Mouse (Mus musculus): ENCODE measurements around the gene Paxx.
"Not testable (repeated sequence)": the region's sequence is repeated elsewhere in the genome, so short reads cannot be mapped to it uniquely, and the experiment has no call there.

The Paxx gene

DNA sequence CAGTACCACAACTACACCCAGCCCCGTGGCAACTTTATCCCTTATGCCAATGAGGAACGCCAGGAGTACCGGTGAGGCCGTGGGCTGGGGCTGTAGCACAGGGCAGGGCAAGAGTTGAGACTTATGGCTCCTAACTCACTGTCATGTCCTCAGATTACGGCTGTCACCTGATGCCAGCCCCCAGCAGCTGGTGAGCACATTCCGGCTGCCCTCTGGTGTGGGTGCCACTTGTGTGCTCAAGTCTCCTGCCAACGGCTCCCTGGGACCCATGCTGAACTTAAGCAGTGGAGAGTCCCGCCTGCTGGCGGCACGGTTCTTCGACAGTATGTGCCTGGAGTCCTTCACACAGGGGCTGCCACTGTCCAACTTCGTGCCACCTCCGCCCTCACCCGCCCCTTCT lies 18.2 kb downstream of the Paxx start:
- DNase-seq (ENCODE audit: low spot score in 2 of 2) = no peak

DNA sequence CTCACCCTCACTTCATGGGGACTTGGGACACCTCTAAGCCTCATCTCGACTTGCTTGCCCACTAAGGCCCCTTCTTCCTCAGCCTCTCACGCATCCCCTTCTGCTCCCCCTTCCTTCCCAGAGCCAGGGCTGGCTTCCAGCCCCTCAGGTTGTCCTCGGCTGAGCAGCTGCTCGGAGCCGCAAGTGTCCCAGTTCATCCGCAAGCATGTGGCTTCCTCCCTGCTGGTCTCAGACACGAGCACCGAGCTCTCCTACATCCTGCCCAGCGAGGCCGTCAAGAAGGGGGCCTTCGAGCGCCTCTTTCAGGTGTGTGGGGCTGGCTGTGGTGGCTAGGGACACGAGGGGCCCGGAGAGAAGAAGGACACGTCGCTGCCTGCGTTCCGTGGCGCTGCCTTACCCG lies 19.8 kb downstream of the Paxx start:
- DNase-seq (ENCODE audit: low spot score in 2 of 2) = no peak

DNA sequence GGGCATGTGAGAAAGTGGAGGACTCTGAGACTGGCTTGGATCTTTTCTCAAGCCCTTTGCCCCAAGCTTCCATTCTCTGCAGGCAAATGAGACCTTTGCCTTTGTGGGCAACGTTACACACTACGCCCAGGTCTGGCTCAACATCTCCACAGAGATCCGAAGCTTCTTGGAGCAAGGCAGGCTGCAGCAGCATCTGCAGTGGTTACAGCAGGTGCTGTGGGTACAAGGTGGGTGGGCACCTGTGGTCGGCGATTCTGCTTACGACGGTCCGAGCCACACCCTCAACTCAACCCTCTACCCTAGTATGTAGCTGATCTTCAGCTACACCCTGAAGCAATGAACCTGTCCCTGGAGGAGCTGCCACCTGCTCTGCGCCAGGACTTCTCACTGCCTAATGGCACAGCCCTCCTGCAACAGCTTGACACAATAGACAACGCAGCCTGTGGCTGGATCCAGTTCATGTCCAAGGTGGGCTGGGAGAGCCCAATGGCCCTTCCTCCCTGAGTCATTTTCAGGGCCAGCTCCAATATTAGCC lies 24.5 kb downstream of the Paxx start:
- no peak for DNase-seq (ENCODE audit: low spot score in 2 of 2)

DNA sequence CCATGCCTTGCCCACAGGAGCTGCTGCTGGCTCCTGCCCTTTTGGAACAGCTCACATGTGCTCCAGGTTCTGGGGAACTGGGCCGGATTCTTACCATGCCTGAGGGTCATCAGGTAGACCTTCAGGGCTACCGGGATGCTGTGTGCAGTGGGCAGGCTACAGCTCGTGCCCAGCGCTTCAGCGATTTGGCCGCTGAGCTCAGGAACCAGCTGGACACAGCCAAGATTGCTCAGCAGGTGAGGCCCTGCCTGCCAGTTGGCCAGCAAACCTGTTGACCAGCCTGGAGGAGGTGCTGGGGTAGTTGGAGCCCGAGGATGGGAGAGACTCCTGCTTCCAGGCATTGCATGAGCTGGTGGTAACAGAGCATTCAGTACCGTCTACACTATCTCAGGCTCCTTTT lies 26.6 kb downstream of the Paxx start:
- DNase-seq (ENCODE audit: low spot score in 2 of 2) = no peak

DNA sequence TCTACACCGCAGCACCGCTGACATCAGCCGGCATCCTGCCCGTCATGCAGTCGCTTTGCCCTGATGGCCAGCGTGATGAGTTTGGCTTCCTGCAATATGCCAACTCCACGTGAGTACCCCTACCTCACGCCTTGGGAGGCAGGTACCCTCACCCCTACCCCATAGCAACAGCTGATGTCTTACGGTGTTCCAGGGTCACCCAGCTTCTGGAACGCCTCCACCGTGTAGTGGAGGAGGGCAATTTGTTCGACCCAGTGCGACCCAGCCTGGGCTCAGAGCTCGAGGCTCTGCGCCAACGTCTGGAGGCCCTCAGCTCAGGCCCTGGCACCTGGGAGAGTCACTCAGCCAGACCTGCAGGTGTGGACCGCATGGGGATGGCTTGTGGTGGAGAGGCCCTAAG lies 27.8 kb downstream of the Paxx start:
- no peak for DNase-seq (ENCODE audit: low spot score in 2 of 2)

DNA sequence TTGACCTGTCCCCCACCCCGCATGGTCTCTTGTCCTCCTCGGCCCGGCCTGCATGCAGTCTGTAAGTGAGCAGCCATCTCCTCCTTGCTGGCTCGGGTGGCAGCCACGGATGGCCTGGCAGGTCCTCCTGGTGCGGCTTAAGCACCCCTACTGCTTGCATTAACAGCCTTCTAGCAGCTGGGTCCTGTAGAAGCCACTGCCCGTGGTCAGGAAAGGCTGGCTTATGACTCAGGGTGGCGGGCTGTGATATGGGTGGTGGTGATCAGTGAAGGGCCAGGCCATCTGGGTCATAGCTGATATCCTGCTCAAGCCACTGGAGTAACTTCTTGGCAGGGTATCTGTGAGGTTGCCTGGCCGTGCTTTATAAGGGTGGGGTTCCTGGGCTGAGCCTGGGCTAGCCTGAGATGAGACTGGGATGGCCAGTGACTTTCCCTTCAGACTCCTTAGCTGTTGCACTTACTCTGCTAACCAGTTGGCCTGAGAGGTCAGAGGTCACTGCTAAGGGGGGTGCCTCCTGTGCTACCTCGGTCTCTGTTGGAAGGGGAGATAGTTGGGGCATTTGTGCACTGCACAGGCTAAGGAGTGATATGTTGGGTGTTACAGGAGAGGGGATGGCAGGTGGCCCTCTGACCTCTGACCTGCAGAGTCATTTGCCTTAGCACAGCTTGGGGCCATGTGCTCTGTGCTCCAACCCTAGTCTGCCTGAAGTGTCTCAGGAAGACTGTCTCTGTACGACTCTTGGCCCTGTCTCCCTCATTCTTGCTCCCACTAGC lies 28.4 kb downstream of the Paxx start:
- no peak for DNase-seq (ENCODE audit: low spot score in 2 of 2)

DNA sequence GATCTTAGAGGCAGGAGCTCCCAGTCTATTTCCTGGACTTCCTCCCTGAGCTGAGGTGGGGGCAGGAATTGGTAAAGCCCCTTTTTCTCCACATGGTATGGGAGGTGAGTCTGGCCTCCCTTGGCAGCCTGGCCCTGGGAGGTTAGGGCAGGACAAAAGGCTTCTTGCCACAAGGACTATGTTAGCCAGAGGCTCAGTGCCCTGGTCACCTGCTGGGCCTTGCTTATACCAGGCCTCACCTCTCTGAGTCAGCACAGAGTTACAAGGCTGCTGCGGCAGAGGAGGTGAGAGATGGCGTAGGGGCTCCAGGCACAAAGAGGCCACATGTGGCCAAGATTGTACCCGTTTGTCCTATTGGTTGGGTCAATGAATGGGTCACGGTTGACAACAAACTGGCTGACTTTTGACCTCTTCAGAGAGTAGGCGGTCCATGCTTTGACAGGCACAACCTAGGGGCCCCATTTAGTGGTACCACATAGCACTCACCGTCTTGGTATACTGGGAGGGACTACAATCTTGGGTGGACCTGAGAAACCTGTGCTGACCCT lies 29.5 kb downstream of the Paxx start:
- DNase-seq (ENCODE audit: low spot score in 2 of 2) = no peak

DNA sequence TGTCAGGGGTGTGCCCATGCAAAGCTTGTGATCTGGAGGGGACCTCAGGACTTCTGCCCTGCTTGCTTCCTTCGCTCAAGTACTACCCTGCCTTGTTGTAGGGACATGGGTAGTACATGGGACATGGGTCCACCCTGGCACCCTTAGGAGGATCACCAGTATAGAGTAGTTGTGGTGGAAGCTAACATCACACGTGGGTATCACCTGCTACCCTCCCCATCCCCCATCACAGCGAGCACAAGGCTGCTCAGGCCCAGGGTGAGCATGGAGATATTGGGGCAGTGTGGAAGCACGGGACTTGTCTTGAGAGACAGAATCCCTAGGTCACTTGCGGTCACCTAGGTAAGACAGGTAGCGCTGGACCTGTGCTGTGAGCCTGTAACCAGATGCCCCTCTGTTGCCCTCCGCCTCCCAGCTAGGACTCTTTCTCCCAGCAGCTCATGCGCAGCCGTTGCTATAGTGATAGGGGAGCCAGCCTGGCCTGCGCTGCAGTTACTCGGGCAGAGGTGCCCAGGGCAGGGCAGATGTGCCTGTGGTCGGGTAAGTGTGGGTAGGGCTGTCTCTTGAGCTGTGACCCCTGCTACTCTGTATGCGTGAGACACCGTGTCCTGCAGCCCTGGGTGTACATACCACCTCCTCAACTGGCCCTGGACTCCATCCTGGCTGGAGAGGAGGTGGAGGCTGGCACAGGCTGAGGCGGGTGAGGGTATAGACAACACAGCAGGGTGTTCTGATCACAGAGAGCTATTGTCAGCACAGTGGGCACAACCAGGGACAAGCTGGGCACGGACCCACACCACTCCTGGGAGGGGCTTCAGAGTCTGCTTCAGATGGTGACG lies 30.3 kb downstream of the Paxx start:
- peak in 1 of 2 experiments; percentile 48 for DNase-seq (ENCODE audit: low spot score in 2 of 2)

DNA sequence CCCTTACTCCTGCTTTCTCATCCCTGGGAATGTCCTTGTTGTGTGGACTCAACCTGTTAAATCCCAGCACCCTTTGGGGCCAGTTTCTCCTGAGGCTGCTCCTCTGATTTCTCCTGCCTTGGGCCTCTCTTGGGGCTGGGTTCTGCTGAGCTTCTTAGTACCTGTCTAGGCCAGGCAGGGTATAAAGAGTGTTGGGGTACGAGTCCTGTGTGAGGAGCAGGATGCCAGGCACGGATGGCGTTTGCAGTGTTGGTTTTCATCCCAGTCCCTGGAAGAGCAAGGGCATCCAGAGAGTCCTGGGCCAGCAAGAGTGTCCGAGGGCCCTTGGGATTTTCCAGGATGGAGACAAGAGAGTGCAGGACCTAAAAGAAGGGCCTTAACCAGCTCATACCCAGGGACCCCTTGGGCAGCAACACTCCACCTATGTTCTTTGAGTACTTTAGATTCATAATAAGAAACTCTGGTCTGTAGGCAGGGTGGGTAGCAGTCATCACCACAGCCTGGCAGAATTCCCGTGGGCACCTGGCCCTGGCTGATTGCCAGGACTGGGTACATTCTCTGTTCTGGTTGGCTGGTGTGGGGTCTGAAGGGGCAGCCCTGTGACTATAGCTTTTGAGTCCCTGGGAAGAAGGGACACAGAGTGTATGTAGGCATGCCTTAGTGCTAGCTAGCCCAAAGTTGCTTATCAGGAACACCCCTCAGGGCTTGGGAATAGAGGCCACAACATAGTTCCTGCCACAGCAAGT lies 31.3 kb downstream of the Paxx start:
- no peak for DNase-seq (ENCODE audit: low spot score in 2 of 2)

DNA sequence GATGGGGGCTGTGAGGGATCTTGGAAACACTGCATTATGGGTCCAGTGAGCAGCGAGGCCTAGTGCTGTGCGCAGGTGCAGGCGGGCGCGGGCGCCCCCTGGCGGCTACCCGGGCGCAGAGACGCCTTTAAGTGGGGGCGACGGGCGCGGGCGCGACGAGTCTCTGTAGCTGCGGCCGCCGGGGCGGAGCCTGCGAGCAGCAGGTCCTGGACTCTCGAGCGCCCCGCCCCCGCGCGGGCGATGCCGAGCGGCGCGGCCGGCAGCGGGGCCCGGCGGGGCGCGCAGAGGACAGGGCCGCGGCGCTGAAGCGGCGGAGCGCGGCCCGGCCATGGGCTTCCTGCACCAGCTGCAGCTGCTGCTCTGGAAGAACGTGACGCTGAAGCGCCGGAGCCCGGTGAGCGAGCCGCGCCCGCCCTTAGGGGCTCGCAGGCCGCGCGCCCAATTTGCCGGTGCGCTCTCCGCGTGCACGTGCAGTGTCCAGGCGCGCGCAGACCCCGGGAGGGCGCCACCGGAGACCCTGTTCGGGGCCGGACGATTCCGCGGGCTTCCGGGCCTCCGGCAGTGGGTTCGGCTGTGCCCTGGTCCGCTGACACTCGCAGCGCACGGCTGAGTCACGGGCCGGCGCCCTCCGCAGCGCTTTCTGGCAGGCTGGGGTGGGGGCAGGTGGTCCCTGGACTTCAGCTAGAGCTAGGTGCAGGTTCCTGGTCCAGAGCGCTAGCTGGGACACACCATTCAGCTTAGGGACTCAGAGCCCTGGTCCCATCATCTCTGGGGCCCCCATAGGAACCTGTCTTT lies 32.3 kb downstream of the Paxx start, which contains the start of gene Abca2:
Abca2 (plus strand) TSS at position 262 of the 795 bp plus-strand sequence.
- peak; percentile 93 to 98 for DNase-seq (ENCODE audit: low spot score in 2 of 2)

DNA sequence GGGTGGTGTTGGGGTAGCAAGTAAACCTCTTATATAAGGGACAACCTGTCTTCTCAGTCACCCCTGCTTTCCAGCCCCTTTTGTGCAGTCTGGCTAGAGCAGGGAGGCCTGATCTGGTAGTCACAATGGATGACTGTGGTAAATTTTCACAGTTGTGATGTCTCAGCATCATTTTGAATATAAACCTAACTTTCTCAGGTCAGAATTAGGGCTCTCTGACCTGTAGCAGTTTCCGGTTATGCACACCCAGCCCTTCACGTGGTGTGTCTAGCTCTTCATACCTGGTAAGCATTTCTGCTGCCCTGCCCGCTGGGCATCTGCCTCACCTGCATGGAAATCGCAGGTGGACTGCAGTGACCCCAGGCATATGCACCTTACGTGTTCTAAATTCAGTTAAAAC lies 33.6 kb downstream of the Paxx start:
- no peak for DNase-seq (ENCODE audit: low spot score in 2 of 2)

DNA sequence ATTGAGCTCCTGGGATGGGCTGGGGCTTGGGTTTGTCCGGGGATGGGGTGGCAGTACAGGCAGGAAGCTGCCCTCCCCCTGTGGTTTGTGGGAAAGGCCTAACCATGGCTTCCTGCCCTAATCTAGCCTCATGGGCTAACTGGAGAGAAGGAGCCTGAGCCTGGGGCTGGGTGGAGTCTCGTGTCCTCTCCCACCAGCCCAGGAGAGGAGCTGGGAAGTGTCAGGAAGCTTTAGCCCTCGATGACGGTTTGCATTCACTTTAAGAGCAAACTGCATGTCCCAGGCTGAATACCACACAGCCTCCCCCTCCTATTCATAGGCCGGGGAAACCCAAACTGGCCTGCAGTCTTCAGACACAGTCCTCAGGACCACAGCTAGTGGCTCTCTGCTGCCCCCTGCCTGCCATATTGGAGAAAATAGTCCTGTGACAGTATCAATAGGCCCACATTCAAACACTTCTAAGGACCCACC lies 34.1 kb downstream of the Paxx start:
- peak in 1 of 2 experiments; percentile 71 for DNase-seq (ENCODE audit: low spot score in 2 of 2)

DNA sequence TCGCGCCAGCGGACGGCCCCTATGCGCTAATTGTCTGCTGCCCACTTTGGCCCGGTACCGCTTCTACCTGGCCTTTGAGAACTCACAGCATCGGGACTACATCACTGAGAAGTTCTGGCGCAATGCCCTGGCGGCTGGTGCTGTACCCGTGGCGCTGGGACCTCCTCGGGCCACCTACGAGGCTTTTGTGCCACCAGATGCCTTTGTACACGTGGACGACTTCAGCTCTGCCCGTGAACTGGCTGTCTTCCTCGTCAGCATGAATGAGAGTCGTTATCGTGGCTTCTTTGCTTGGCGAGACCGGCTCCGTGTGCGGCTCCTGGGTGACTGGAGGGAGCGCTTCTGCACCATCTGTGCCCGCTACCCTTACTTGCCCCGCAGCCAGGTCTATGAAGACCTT lies 35.4 kb downstream of the Paxx start:
- no peak for DNase-seq (ENCODE audit: low spot score in 2 of 2)

DNA sequence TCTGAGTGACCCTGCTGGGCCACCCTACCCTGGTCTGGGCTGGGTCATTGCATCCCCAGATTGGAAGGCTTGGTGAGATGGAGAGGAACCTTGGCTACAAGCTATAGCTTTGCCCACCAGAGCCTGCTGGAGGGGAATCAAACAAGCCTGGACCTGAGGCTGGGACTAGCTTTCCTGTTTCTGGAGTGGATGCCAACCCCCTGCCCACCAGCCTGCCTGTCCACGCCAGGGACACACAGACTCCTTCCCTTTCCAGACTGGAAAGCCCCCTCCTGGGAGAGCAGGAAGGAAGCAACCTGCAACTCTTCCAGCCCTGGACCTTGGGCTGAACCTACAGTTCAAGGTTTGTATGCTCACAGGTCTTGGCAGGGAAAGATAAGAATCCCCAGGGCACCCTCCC lies 37.3 kb downstream of the Paxx start:
- DNase-seq (ENCODE audit: low spot score in 2 of 2) = no peak

DNA sequence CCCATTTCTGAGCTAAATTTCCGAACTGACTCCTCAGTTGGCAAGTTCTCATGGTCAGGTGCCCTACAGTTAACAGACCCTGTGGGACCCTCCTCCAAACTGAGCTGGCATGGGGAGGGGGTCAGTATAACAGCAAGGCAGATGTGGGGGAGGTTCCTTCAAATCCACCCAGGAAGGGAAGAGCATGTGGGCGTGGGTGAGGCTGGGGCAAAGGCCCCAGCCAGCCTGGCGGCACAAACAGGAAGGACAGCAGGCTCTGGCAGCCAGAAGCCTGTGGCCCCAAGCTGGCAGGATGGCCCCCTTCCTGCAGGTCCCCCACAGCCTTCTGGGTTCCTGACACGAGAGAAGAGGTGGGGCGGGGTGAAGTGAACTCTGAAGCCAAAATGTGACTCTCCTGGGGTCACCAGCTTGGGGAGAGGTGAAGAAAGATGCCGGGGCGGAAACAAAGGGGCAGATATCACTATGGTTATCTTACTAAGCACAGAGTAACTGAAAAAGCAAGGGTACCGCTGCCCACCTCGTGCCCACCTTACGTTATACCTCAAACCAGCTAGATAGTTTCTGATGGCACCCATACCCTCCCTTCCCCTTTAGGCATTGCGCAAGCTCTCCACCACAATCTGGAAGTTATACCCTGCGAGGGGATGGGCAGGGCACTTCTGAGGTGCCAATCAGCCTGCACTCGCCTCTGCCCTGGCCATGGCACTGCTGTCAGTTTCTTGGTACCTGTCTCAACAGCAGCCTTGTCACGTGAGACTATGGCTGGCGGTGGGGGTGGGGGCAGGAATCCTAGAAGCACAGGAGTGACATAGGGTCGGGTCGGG lies 38.1 kb downstream of the Paxx start, which contains the start of gene Fut7:
Fut7 (plus strand) TSS at position 681 of the 824 bp plus-strand sequence.
- DNase-seq (ENCODE audit: low spot score in 2 of 2) = no peak

DNA sequence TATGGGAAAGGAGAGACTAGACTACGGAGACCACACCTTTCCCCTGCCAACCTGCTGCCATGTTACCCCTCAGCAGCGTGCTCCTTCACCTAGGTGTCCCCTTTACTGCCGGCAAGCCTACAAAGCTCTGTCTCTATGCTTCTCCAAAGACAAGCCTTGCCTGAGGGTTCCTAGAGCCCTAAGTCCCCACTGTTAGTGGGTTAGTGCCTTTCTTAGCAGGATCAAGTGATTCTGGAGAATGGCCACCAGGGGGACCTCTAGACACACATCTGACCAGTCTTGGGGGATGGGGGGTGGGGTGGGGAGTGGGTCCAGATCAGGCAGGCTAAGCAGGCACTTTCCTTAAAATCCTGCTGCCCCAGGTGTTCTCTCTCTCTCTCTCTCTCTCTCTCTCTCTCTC lies 39.0 kb downstream of the Paxx start:
- DNase-seq (ENCODE audit: low spot score in 2 of 2) = no peak

DNA sequence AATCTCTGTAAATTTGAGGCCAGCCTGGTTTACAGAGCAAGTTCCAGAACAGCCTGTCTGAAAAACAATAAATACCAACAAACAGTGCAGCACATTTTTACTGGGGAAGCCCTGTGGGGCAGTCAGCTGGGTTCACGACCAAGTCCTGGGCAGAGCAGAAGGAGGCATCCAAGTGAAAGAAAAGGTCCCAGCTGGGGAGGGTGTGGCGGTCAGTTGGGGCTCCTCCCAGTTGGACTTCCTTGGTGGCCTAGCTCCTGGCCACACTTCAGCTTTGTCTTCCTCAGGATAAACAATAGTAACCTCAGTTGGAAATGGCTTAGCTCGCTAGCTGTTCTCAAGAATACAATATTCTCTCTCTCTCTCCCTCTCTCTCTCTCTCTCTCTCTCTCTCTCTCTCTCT lies 43.5 kb downstream of the Paxx start:
- DNase-seq (ENCODE audit: low spot score in 2 of 2) = no peak

DNA sequence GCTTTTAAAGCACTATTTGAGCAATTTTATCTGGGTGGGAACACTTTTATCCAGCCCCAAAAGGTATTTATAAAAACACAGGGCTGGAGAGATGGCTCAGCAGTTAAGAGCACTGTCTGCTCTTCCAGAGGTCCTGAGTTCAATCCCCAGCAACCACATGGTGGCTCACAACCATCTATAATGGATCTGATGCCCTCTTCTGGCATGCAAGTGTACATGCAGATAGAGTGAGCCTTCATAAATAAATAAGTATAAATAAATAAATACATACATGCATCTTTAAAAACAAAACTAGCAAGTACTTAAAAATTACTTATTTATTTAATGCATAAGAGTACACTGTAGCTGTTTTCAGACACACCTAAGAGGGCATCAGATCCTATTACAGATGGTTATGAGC lies 47.5 kb downstream of the Paxx start:
- not testable (repeated sequence) for DNase-seq (ENCODE audit: low spot score in 2 of 2)

DNA sequence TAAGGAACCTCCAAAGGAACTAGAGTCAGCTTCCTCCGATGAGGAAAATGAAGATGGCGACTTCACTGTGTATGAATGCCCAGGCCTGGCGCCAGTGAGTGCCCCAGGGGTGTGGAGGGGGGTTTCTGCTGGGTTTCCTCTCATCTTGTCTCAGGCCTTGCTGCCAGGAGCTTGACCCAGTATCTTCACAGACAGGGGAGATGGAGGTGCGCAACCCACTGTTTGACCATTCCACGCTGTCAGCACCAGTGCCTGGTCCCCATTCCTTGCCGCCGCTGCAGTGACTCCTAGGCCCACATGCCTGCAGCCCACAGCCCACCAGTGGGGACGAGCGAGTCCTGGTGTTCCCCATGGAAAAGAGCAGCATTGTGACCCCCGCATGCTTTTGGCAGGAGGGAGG lies 52.0 kb downstream of the Paxx start:
- DNase-seq (ENCODE audit: low spot score in 2 of 2) = no peak

All from left cerebral cortex, adult 9 months (tissue).